Mouse (Mus musculus): ENCODE measurements around the gene Gkn2.
A peak's percentile ranks its signal among the peaks of the same experiment; 100 is the strongest.

The Gkn2 gene

DNA sequence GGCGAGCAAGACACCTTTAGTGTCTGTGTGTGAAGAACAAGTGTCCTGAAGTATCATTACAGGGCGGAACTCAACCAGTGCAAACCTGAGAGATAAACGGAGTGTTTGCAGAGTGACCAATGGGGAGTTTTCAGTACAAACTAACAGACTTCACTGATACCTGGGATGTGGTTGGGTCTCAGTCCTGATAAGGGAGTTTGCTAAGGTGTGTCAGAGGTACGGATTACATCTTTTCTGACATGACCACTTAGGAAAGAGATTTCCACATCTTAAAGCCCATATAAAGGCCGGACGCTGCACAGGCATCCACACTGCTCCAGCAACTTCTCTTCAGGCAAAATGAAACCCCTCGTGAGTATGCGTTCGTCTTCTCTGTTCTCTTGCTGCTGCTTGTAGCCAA, at the start of gene Gkn2:
Gene Gkn2 (plus strand): TSS at position 301 of the 400 bp plus-strand sequence.
- no peak for DNase-seq (ENCODE audit: low spot score)

GRCm38 (mm10) chr6:87323381-87323780, 49.8 kb upstream of the Gkn2 start:
- DNase-seq (ENCODE audit: low spot score): no peak

GRCm38 (mm10) chr6:87326932-87327331, 46.2 kb upstream of the Gkn2 start:
- no peak for DNase-seq (ENCODE audit: low spot score)

- DNase-seq (ENCODE audit: low spot score): no peak
These were observed 44.6 kb upstream of the Gkn2 start for GRCm38 (mm10) chr6:87328265-87329173.

DNA sequence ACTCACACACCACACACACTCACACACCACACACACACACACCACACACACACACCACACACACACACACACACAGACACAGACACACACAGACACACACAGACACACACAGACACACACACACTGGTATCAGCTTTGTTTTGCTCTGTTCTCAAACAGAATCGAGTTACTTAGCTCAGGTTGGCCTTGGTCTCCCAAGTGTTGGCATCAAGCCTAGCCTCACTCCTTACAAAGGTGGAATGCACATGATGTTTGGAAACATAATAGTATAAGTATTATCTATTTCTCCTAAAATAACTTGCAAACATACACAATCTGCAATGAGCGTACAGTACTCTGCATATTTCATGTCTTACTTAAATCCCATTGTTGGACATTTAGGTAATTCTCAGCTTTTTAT, 40.8 kb upstream of the Gkn2 start:
- no peak for DNase-seq (ENCODE audit: low spot score)

- DNase-seq (ENCODE audit: low spot score): no peak
These were observed 38.6 kb upstream of the Gkn2 start for GRCm38 (mm10) chr6:87334361-87335090.

- DNase-seq (ENCODE audit: low spot score): no peak
These were observed 37.8 kb upstream of the Gkn2 start, which contains the start of gene Antxr1 for GRCm38 (mm10) chr6:87335091-87335934. Gene Antxr1, minus strand, starts transcription at chr6:87335821.

DNA sequence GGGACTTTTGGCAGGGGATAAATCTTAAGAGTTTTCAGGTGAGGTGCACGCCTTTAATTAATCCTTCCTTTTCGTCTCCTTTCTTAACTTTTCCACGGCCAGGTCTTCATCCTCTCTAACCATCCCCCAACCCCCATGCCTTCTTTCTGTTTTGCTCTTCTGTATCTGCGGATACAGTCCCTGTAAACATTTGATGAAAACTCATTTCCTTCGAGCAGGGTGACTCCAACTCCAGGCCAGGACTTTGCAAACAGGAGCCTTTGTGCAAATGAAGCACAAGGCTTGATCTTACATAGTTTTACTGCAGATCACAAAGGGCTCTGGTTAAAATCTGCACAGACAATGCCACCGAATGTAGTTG, 37.2 kb upstream of the Gkn2 start:
- no peak for DNase-seq (ENCODE audit: low spot score)

- no peak for DNase-seq (ENCODE audit: low spot score)
These were observed 22.3 kb upstream of the Gkn2 start, which contains the start of gene Gkn1 for GRCm38 (mm10) chr6:87350829-87351228. Gene Gkn1, minus strand, starts transcription at chr6:87350942.

- DNase-seq (ENCODE audit: low spot score): no peak
These were observed 18.7 kb upstream of the Gkn2 start for GRCm38 (mm10) chr6:87354441-87354840.

- no peak for DNase-seq (ENCODE audit: low spot score)
These were observed 3.9 kb upstream of the Gkn2 start for GRCm38 (mm10) chr6:87369223-87369622.

- no peak for DNase-seq (ENCODE audit: low spot score)
These were observed 11.0 kb downstream of the Gkn2 start for GRCm38 (mm10) chr6:87383926-87384691.

GRCm38 (mm10) chr6:87384761-87385160, 11.6 kb downstream of the Gkn2 start:
- DNase-seq (ENCODE audit: low spot score): no peak

- no peak for DNase-seq (ENCODE audit: low spot score)
These were observed 13.0 kb downstream of the Gkn2 start for GRCm38 (mm10) chr6:87386203-87386602.

GRCm38 (mm10) chr6:87386681-87387080, 13.5 kb downstream of the Gkn2 start:
- no peak for DNase-seq (ENCODE audit: low spot score)

- DNase-seq (ENCODE audit: low spot score): no peak
These were observed 15.7 kb downstream of the Gkn2 start, which contains the start of gene Gkn3 for GRCm38 (mm10) chr6:87388877-87389276. Gene Gkn3, minus strand, starts transcription at chr6:87388935.

GRCm38 (mm10) chr6:87389455-87389989, 16.4 kb downstream of the Gkn2 start:
- no peak for DNase-seq (ENCODE audit: low spot score)

DNA sequence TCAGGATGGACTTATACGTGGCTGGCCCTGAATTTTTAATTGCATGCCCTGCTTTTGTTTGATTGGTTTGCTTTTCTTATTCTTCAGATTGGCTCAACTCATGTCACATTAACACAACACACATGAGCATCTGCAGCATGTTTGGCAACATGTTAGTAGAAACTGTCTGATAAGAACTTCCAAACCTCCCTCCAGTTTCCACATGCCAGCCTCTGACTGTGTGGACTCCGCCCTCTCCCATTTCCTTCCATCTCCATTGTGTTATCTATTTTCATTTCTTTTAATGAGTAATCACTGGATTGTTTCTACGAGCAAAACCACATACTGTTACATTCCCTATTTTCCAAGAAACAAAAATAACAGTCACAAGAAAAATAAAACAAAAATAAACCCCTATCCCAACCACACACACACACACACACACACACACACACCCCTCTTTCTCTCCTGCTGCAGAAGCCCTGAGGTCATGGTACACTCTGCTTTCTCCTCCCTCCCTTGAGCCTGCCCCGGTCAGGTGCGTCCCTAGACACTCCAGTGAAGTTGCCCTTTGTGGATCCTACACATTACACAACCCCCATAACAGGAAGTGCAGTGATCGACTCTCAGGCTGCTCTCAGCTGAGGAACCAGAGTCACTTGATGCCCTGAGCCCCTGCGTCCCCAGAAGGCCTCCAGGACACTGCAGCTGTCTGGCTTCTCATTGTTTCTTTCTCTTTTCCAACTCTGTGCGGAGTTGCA, 20.5 kb downstream of the Gkn2 start:
- no peak for DNase-seq (ENCODE audit: low spot score)

- DNase-seq (ENCODE audit: low spot score): no peak
These were observed 21.6 kb downstream of the Gkn2 start for GRCm38 (mm10) chr6:87394783-87395182.

DNA sequence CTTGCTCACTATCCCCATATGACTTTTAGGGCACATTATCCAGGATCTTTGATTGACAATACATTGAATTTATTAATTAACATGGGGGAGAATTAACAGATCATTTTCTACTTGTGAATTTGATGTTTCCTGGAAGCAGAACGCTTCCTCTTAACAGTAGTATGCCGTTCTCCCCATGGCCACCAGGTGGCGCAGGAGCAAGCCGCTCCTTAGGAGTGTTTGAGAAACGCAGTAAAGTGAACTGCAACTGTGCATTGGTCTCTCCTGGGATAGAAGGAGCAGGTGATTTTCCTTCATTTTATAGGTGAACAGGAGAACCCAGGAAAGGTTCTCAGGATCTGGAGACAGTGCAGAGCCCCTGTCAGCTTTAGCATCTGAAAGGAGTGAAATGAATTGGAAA, 26.0 kb downstream of the Gkn2 start:
- peak; percentile 30 for DNase-seq (ENCODE audit: low spot score)
